Mouse (Mus musculus) bone marrow macrophage, adult 2 months (primary cell): ENCODE results near the gene Gm5725. TPM values are rescaled to one million over a fixed set of nuclear protein-coding genes. Genes with fewer than 3 reads are reported as not detected.
"Not testable (repeated sequence)": the region's sequence is repeated elsewhere in the genome, so short reads cannot be mapped to it uniquely, and the experiment has no call there.

ENCODE experiments used
- H3K27ac ChIP-seq: 2 replicates; pipeline ENCODE4 v1.5.1; 2012; ENCODE audit warnings: low read depth, low read length; ENCODE audit not compliant: insufficient read depth
- H3K4me1 ChIP-seq: 2 replicates; pipeline ENCODE4 v1.6.1; 2012; ENCODE audit warnings: low read length; ENCODE audit not compliant: control insufficient read depth, insufficient read depth
- H3K4me3 ChIP-seq: 2 replicates; pipeline ENCODE4 v1.5.1; 2012; ENCODE audit warnings: mild to moderate bottlenecking, low read length, moderate library complexity; ENCODE audit not compliant: insufficient read depth
- polyA plus RNA-seq: library from polyadenylated mRNA; stranded (reverse); fragments of >200 nt; gene quantifications from 2 replicates; pipeline ENCODE4 v1.2.4, GENCODE M21; 2012; ENCODE audit not compliant: missing spikeins, insufficient read depth, insufficient read length

Gm5725 gene
- not detected in 2 replicates for polyA plus RNA-seq

DNA sequence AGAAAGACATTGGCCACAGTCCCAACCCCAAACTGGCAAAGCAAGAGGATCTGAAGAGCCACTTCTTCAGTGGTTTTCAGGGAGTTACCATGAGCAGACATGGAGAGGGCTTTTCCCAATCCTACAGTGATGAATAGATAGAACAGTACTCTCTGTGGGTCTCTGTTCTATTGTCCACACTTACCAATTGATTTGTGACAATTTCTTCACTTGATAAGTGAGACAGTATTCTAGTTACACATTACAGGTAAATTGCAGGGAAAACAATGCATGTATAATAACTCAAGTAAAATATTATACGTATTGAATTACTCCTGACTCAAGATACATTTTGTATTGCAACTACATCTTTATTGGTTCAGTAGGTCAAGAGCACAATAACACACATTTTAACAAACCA lies at the start of gene Gm5725:
Gene Gm5725 (minus strand): TSS at position 101 of the 400 bp plus-strand sequence.
- H3K4me3 ChIP-seq, H3K4me1 ChIP-seq, H3K27ac ChIP-seq: not testable (repeated sequence)

DNA sequence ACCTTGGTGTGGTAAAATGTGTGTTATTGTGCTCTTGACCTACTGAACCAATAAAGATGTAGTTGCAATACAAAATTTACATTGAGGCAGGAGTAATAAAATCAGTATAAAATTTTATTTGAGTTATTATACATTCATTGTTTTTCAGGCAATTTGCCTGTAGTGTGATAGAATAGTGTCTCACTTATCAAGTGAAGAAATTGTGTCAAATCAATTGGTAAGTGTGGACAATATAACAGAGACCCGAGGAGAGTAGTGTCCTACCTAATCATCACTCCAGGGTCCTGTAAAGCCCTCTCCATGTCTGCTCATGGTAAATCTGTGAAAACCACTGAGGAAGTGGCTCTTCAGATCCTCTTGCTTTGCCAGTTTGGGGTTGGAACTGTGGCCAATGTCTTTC lies 12.0 kb downstream of the Gm5725 start, which contains the start of gene Vmn1r135:
Gene Vmn1r135 (plus strand): TSS at position 301 of the 400 bp plus-strand sequence.
- H3K4me1 ChIP-seq, H3K27ac ChIP-seq, H3K4me3 ChIP-seq: not testable (repeated sequence)

DNA sequence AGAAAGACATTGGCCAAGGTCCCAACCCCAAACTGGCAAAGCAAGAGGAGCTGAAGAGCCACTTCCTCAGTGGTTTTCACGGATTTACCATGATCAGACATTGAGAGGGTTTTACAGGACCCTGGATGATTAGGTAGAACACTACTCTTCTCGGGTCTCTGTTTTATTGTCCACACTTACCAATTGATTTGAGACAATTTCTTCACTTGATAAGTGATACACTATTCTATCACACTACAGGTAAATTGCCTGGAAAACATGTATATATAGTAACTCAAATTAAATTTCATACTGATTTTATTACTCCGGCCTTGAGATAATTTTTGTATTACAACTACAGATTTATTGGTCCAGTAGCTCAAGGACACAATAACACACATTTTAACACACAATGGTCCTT lies 47.4 kb downstream of the Gm5725 start, which contains the start of gene Gm4177:
Gene Gm4177 (minus strand): TSS at position 101 of the 400 bp plus-strand sequence.
- H3K4me1 ChIP-seq, H3K4me3 ChIP-seq, H3K27ac ChIP-seq: not testable (repeated sequence)

Other genes with a start within 250 kb of the Gm5725 start
- gene Vmn1r132, start 230.2 kb downstream of the Gm5725 start, polyA plus RNA-seq: not detected in 2 replicates
- gene Gm4175, start 82.8 kb downstream of the Gm5725 start, polyA plus RNA-seq: not detected in 2 replicates
- gene Gm4177, start 47.5 kb downstream of the Gm5725 start, polyA plus RNA-seq: not detected in 2 replicates
- not detected in 2 replicates for gene Vmn1r135, start 11.9 kb downstream of the Gm5725 start, polyA plus RNA-seq
- gene Gm5891, start 77.0 kb upstream of the Gm5725 start, polyA plus RNA-seq: not detected in 2 replicates
- not detected in 2 replicates for gene Vmn1r137, start 150.3 kb upstream of the Gm5725 start, polyA plus RNA-seq
- gene Vmn1r138, start 184.6 kb upstream of the Gm5725 start, polyA plus RNA-seq: not detected in 2 replicates
- not detected in 2 replicates for gene Gm6176, start 212.0 kb upstream of the Gm5725 start, polyA plus RNA-seq
- not detected in 2 replicates for gene Vmn1r139, start 224.8 kb upstream of the Gm5725 start, polyA plus RNA-seq